Mouse (Mus musculus) WW6 (cell line): ENCODE measurements at regions not wholly inside any gene's neighbourhood (a gene's known extent, or its start where the extent isn't known, plus 50 kb on each side); places are given as distances from the start of the nearest gene placed in this dataset.

Source experiments
- DNase-seq: peaks from one replicate; pipeline ENCODE4 v3.0.0-alpha.2; 2013; ENCODE audit warnings: low read depth, low spot score

- no peak for DNase-seq
These were observed 52.6 kb upstream of the Zbtb40 start for GRCm38 (mm10) chr4:137101169-137101568.

DNA sequence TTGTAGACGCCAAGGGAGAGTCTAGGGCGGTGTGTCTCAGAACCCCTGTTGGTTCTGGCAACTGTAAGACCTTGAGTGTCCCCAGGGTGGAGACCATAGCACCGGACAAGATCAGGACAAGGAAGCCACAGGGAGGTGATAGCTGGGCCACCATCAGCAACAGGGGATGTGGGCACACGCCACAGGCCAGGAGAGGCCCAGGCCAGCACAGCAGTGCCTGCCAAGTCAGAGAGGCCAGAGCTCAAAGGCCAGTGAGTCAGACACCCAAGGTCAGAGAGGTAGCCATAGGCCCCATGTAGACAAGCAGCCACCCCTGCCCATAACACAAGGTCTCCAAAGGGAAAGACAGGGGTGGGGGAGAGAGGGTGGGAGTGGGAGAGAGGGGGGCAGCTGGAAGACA lies 52.2 kb upstream of the Zbtb40 start:
- no peak for DNase-seq
